Mouse (Mus musculus) natural killer cell, adult 2 months (primary cell): Measurements from ENCODE around the gene E2f4.

ENCODE experiments used
- DNase-seq, 2 experiments: peaks; one replicate each; pipeline ENCODE4 v3.0.0; 2022; ENCODE audit warnings: low spot score in 2 of 2

The E2f4 gene

GRCm38 (mm10) chr8:105315073-105315769 is 17.8 kb downstream of the E2f4 start:
- DNase-seq = no peak

GRCm38 (mm10) chr8:105317941-105318340 is 20.5 kb downstream of the E2f4 start:
- DNase-seq = no peak

- no peak for DNase-seq
These were observed 21.3 kb downstream of the E2f4 start for GRCm38 (mm10) chr8:105318662-105319190.

GRCm38 (mm10) chr8:105323183-105323582 is 25.7 kb downstream of the E2f4 start:
- DNase-seq = no peak

GRCm38 (mm10) chr8:105325641-105326093 is 28.2 kb downstream of the E2f4 start:
- DNase-seq = no peak

- peak; percentile 94 to 95 for DNase-seq
These were observed 28.7 kb downstream of the E2f4 start, which contains the start of the genes Lrrc29 and Tmem208 for GRCm38 (mm10) chr8:105326141-105326672. Gene Lrrc29 (minus strand): TSS chr8:105326278. Gene Tmem208 (plus strand): TSS chr8:105326354.

- no peak for DNase-seq
These were observed 29.5 kb downstream of the E2f4 start for GRCm38 (mm10) chr8:105326968-105327367.

- DNase-seq = no peak
These were observed 32.9 kb downstream of the E2f4 start for GRCm38 (mm10) chr8:105330325-105330724.

GRCm38 (mm10) chr8:105331469-105331868 is 34.0 kb downstream of the E2f4 start:
- DNase-seq = no peak

GRCm38 (mm10) chr8:105331931-105332330 is 34.5 kb downstream of the E2f4 start:
- no peak for DNase-seq

- DNase-seq = no peak
These were observed 35.1 kb downstream of the E2f4 start for GRCm38 (mm10) chr8:105332523-105332922.

GRCm38 (mm10) chr8:105336373-105337130 is 39.1 kb downstream of the E2f4 start:
- no peak for DNase-seq

- DNase-seq = no peak
These were observed 41.5 kb downstream of the E2f4 start for GRCm38 (mm10) chr8:105338992-105339391.

GRCm38 (mm10) chr8:105339886-105340635 is 42.6 kb downstream of the E2f4 start:
- no peak for DNase-seq

- no peak for DNase-seq
These were observed 43.9 kb downstream of the E2f4 start for GRCm38 (mm10) chr8:105341399-105341798.

GRCm38 (mm10) chr8:105342768-105343167 is 45.3 kb downstream of the E2f4 start:
- DNase-seq = no peak

- no peak for DNase-seq
These were observed 46.5 kb downstream of the E2f4 start for GRCm38 (mm10) chr8:105343791-105344574.

GRCm38 (mm10) chr8:105345061-105345975 is 47.9 kb downstream of the E2f4 start:
- no peak for DNase-seq

- DNase-seq = peak in 1 of 2 experiments; percentile 12
These were observed 49.4 kb downstream of the E2f4 start for GRCm38 (mm10) chr8:105346611-105347427.
